Mouse (Mus musculus): ENCODE measurements at regions not wholly inside any gene's neighbourhood (a gene's known extent, or its start where the extent isn't known, plus 50 kb on each side); places are given as distances from the start of the nearest gene placed in this dataset.

GRCm38 (mm10) chr1:113823493-113823892, 1861.1 kb upstream of the Cntnap5a start:
- DNase-seq = peak; percentile 2 to 3

GRCm38 (mm10) chr1:113852481-113852880, 1832.1 kb upstream of the Cntnap5a start:
- no peak for DNase-seq
